Mouse (Mus musculus): ENCODE measurements at regions not wholly inside any gene's neighbourhood (a gene's known extent, or its start where the extent isn't known, plus 50 kb on each side); places are given as distances from the start of the nearest gene placed in this dataset.

DNA sequence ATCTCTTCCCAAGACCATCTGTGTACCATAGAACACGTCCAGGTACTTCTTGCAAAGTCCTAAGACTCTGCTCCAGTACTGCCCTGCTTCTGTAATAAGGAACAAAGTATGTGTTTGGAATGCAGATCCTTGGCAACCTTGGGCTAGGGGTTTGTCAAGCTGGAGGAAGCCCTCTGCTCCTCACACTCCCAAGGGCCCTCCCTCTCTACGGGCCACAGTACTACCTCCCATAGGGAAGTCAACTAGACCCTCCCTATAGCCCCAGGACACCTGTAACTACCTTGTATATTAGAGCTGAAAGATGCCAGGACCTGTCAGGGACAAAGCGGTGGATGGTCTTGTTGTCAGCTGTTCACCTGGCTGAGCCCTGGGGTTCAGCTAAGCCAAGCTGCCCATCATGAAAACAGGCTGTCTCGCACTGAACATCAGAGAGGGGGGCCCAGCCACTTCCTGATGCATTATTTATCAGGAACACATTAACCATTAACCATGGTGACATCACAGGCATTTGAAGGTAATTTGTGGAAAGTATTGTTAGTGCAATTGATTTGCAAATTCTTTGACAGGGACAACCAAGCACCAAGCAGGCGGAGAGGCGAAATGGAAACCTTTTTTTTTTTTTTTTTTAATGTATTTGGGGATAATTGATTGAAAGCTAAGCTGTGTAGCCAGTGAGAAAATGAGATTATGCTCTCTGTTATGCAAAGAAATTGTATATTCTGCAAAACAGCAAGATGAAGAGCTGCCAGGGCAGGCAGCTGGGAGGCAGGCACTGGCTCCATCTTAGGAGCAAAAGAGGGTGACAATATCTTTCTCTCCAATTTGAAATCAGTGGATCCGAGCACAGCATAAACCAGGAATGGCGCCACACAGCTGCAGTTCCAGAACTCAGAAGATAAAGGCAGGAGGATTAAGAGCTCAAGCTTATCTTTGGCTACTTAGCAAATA, 110.5 kb upstream of the Hs6st1 start:
- in situ Hi-C loops (cut with MboI, MseI): no loop called here

DNA sequence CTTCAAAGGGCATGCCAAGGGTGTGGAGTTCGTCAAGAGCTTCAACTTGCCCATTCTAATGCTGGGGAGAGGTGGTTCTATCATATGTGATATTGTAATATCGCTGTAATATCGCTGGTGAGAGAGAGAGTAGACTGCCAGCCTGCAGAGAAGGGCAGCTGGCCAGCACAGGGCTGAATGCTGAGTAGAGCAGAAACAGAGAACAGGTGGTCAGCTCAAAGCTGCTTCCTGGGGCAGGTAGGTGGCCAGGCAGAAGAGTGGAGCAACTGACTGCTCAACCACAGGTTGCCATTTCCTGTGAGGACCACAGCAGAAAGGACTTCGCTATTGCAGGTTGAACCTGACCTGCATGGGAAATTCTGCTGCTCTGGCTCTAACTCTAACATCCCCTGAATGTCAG, 108.5 kb upstream of the Hs6st1 start:
- in situ Hi-C loops (cut with MboI, MseI): no loop called here

DNA sequence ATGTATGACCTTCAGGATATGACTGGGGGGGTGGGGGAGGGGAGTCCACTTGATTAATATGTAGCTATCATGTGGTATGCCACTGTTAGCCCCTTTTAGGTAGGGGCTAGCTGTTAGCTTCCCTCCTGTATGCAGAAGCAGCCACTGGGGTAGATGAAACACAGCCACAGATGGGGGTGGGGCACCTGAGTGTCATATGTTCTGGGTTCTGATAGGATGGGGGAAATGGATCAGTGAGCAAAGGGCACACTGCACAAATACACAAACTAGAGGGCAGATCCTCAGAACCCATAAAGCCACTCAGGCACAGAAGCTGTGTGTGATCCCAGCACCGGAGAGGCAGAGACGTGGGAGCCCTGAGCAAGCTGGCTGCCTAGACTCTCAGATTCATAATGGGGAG, 107.4 kb upstream of the Hs6st1 start:
- in situ Hi-C loops (cut with MboI, MseI): no loop called here

DNA sequence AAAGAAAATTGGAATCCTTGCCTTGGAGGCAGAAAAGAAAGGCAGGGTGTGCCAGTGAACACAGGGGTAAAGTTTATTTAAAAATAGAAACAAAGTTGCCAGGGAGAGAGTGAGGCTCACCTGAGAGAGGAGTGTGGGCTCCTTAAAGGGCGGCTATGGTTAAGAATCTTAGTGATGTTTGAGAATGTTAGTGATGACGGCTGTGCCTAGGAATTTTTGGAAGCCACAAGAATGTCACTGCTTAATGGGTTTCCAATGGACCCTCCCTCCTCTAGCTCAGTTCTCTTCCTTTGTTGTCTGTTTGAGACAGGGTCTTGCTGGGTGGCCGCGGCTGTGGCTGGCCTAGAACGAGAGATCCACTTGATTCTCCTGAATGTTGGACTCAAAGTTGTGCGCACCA, 106.3 kb upstream of the Hs6st1 start:
- in situ Hi-C loops (cut with MboI, MseI): no loop called here

DNA sequence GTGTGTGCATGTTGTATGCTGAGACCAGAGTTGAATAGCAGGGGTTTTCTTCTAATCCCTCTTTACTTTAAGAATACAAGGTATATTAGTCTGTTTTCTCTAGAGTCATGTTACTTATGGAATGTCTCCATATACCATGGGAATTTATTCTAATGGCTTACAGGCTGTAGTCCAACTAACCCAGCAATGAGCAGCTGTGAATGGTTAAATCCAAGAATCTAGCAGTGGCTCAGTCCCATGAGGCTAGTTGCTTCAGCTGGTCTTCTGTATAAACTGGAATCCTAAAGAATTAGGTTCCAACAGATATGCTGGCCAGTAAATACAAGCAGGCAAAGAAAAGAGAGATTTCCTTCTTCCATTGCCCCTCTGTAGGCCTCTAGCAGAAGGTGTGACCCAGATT, 99.7 kb upstream of the Hs6st1 start:
- in situ Hi-C loops (cut with MboI, MseI): no loop called here

DNA sequence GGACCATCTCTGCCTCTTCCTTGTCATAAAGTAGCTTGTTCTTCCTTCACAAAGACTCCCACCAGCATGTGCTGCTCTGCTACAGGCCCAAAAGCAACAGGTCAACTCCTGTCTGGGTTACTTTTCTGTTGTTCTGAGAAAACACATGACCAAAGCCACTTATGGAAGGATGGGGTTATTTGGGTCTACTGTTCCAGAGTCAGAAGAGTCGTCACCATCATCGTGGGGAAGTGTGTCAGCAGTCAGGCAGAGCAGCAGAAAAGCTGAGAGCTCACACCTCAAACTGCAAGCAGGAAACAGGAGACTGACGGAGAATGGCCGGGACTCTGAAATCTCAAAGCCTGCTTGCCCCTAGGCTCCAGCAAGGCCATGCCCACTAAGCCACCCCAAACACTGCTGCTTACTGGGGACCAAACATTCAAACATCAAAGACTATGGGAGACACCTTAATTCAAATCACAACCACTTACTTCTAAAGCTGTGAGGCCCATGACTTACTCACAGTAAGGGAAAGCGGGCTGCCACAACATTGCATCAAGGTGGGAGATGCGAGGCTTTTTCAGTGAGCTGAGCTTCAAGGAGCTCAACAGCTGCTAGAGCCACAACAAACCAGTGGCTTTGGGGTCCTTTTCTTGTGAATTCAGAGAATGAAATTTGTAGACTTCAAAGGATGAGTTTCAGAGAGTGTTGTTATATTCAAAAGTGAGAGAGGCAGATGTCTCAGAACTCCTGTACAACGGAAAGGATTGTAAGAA, 96.6 kb upstream of the Hs6st1 start:
- in situ Hi-C loops (cut with MboI, MseI): no loop called here

DNA sequence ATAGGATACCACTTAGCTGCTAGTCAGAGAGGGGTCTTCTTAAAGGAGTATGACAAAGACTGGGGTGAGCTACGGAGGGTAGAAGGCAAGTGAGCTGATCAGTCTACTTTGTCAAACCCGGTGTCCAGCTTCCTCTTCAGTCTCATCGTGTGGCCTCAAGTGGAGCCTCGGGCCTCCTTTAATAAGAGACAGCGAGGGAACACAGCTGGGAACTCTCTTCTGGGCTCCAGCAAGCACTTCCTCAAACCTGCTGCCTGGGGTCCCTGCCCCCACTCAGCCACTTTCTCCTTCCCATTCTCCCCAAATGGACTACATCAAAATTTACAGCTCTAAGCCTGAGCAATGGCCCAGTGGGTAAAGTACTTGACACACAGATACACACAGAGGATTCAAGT, 96.0 kb upstream of the Hs6st1 start:
- in situ Hi-C loops (cut with MboI, MseI): no loop called here

DNA sequence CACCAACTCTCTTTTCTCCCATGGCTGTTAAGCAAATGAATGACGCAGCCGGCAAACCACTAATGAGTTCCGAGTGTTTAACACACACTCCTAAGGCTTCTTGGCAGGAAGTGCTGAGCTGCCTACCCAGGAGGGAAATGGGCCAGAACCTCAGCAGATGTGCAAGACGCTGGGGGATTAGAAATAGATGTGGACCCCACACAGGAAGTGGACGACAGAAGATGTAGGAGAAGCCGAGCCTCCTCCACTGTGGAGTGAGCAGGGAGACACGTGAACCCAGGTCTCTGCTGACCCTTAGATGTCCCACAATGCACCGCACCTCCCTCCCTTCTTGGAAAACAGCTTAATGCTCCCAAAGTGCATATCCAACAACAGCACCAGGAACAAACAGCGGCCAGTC, 94.8 kb upstream of the Hs6st1 start:
- in situ Hi-C loops (cut with MboI, MseI): no loop called here

DNA sequence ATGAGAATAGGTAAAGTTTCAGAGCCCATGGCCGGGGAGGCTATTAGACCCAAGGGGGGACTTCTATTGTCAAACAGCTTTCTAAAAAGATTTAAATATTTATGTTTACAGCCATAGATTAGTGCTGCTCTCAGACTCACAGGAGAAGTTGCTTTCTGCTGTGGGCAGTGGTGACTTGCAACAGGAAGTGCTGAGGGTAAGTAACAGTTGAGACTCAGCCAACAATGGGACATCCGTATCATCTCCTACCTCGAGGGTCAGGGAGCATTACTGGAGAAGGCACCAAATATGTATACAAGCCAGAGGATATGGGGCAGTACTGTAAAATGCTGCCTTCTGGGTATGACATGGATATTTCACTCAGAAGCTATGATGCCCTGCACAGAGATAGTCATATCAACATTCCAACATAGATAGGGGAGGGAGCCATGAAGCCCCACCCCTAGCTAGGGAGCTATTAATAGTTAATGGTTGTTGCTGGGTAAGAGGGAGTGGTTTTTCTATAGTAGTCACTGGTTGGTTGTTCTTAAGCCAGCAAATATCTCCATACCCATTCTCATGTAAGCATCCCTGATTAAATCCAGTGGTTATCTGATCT, 92.5 kb upstream of the Hs6st1 start:
- in situ Hi-C loops (cut with MboI, MseI): no loop called here

DNA sequence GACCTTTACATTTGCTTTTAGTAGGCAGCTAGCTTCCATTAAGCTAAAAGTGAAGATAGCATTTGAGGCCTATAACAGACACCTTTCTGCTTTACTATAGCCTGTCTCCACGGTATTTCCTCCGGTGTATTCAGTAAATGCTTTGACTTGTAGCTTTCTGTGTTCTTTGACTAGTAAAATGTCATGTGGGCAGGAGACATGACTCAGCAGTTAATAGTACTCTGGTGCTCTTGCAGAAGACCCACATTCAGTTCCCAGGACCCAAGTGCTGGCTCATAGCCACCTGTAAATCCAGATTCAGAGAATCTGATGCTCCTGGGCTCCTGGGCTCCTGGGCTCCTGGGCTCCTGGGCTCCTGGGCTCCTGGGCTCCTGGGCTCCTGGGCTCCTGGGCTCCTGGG, 91.7 kb upstream of the Hs6st1 start:
- in situ Hi-C loops (cut with MboI, MseI): no loop called here

DNA sequence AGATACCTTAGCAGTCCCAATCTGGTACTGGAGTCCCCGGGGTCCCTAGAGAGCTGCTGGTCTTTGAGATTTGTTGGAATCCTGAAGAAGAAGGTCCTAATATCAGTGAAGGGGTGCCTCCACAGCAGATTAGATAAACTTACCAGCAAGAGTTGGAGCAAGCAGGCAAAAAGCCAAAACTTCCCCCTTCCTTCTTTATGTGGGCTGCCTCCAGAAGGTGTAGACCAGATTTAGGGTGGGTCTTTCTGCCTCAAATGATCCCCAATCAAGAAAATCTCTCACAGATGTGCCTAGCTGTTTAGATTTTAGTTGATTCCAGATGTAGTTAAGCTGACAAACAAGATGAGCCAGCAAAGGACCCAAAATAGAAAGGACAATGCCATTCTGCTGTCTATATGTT, 90.1 kb upstream of the Hs6st1 start:
- in situ Hi-C loops (cut with MboI, MseI): no loop called here

DNA sequence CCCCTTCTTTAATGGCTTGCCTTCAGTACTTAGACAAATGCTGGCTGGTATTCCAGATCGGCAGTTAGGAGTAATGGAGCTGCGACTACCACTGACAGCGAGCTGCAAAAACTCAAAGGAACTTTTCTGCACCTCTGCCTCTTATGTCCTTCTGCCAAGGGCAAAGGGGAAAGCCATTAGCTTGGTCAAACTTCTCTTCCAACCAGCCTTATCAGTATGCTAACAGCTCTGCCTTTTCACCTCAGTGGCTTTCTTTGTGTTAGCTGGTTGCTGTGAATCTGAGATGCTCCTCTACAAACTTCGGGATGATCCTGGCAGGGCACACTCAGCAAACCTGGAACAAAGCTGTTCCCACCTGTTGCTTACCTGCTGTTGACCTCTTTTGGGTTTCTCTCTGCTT, 89.4 kb upstream of the Hs6st1 start:
- in situ Hi-C loops (cut with MboI, MseI): no loop called here

DNA sequence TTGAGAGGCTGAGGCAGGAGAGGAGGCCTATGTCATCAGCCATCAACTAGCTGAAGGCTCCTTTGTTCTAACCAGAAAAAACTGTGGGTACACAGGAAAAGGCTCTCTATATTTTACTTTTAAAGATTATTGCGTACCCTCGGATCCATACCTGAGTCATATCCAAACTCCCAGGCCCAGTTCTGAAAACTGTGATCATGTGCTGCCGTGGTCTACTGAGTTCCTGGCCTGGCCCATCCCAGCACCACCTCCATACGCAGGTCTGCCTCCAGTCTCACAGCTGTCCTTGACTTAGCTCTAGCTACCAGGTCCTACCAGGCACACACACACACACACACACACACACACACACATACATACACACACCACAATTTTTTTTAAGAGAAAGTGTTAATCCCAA, 87.0 kb upstream of the Hs6st1 start:
- in situ Hi-C loops (cut with MboI, MseI): no loop called here

DNA sequence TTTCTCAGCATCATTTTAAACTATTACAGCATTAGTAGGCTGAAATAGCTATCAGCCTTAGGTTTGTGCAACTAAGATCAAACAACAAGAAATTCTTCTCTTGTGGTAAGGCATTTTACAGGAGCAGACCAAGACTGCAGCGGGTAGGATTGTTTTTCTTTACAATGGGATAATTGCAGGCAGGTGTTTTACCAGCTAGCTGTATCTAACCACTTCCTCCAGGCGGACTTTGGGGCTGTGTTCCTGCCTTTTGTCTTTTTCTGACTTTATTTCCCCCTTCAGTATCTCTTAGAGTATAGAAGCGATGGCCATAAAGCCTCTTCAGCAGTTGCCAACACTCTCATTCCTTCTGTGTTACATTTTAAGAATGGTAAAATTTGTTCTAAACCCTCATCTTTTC, 84.8 kb upstream of the Hs6st1 start:
- in situ Hi-C loops (cut with MboI, MseI): no loop called here

DNA sequence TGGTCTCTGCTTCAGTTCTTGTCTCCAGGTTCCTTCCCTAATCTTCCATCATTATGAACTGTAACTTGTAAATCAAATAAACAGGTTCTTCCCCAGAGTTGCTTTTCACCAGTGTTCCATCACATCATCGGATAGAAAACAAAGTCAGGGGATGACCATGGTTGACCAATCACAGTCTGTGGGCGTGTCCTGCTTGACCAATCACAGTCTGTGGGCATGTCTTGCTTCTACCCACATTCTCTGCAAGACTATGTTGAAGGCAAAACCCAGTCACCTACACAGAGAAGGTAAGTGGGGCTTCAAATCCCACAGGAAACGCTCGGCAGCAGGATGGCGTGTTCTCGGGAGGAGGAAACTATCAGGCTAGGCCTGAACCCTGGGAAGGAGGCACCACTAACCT, 82.9 kb upstream of the Hs6st1 start:
- in situ Hi-C loops (cut with MboI, MseI): no loop called here

DNA sequence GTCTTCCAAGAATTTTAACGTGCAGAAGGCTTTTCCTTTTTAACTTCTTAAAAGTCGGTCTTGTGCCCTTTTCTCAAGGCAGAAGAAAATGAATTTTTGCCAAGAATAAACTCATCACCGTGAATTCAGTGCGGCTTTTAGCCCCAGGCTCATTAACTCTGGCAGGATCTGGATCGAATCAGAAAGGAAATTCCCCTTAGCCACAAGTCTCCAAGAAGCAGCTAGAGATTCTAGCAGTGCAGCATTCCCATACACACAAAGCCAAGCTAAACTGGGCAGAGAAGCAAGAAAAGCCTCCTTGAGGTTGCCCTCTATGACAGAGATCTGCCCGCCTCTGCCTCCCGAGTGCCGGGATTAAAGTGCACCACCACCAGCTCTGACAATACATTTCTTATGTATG, 81.5 kb upstream of the Hs6st1 start:
- in situ Hi-C loops (cut with MboI, MseI): no loop called here

DNA sequence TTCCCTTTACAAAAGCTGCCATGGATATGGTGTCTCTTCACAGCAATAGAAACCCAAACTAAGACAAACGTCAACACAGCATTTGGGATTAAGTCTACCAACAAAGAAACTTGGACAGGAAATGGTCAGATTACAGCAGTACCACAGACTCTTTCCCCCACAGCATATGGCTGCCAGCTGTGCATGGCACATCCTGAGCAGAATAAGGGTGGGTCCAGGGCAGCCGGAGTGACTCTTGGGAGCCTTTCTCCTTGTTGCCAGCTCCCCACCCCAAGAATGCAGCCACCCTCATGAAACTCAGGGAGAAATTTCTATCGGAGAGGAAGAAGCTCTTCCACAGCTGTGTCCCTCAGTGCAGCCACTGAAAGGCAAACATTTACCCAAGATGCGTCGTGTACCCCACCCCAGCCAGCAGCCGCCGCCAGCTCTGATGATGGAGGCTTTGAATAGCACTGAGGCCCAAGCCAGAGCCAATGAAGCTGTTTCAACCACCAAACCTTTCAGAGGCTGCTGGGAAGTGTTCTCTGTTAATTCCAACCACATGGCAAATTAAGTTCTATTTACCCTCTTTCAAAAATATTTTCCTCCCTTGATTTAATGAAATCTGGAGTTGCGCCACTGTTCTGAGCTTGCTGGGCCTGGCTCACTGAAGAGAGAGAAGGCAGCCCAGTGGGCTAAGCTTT, 75.8 kb upstream of the Hs6st1 start:
- in situ Hi-C loops (cut with MboI, MseI): no loop called here

DNA sequence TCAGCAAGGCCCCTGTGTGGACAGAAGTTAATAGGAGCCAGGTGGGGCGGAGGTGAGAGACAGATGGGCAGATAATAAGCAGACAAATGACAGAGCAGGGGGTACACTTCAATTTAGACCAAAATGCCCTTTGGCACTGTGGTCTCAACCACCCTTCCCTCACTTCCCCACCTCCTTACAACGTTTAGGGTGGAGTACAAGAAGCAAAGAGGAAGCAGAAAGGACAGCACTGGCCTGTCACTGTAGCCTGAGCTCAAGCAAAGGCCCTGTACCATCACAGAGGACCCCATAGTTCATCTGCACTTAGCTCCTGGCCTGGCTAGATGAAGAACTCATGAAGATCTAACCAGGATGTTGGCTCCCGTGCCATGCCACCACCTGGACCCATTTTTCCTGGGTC, 75.3 kb upstream of the Hs6st1 start:
- in situ Hi-C loops (cut with MboI, MseI): no loop called here

DNA sequence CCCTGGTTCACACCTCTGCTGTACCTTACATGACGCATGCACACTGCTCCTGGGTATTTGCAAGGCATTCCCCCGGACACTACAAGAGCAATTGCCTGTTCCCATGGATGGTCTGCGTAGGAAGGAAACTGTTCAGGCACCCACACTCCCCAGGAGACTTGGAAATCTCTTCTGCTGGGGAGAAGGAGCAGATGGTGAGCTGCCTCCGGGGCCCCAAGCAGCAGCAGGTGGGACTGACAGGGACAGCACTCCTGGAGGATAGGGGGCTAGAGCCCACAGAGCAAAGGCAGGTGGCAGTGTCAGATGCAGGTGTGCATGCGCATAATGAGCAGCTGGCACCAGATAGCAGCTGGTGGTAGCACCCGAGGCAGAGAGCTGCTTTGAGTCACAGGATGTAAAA, 72.5 kb upstream of the Hs6st1 start:
- in situ Hi-C loops (cut with MboI, MseI): loop anchor here (5.0 kb wide), 1 partner anchor 1098 kb away; no protein-coding TSS in a partner anchor

DNA sequence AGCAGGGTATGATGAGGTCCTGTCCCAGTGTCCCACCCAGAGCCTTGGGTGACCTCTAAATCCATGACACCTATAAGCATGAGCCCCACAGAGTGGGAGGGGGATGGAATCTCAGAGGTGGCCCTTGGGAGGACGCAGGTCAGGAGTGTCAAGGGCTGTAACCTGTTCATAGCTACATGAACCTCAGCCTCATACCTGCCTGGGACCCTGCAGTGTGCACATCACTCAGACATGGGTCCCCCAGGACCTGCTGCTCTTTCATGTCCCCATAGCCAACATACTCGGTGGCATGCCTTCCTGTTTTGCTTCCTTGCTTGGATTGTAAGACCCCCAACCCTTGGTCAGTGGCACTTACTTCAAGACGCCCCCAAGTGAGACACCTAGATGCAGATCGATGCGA, 66.9 kb upstream of the Hs6st1 start:
- in situ Hi-C loops (cut with MboI, MseI): no loop called here

DNA sequence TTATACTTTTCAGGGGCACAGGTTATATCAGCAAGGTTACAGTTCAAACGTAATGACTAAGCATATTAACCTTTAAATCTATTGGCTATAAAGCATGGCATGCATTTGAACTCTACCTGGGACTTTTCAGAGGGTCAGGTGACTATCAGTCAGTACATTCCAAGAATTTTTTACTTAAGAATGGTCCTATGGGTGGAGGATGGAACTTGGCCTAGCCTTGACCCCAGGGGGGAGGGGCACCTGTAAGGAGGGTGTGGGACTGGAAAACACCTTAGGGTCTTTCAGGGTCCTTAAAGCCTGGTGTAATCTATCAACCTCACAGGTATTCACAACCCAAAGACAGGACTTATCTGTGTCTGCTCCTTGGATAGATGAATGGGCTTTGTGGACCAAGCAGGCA, 66.4 kb upstream of the Hs6st1 start:
- in situ Hi-C loops (cut with MboI, MseI): no loop called here

DNA sequence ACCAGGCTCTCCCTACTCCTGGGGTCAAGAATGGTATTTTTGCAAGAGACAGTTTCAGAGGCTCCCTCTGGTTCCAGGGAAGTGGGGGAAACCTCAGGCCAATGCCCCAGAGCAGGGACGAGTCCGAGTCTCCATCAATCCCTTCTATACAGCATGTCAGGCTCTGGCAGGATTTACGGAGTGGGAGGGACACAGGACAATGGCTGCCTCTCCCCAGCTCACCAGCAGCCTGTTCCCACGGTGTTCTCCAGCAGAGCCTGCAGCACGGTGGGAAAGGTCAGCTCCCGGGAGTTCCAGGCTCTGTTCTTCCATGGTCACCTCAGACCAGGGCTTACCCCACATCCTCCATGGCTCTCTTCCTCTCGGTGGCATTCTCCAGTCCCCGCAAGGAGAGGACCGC, 64.6 kb upstream of the Hs6st1 start:
- in situ Hi-C loops (cut with MboI, MseI): no loop called here

Measured in T-helper 1 cell (primary cell).